Mouse (Mus musculus) lung, adult 2 months (tissue): Measurements from ENCODE around the gene B3gnt6. TPM values are rescaled to one million over a fixed set of nuclear protein-coding genes. Genes with fewer than 3 reads are reported as not detected.

Experiments
- DNase-seq: peaks from one replicate; pipeline ENCODE4 v3.0.0; 2022
- H3K4me1 ChIP-seq: fragments of 200-500 bp; 2 replicates; pipeline ENCODE4 v1.6.1; 2011; ENCODE audit warnings: low read length; ENCODE audit not compliant: control insufficient read depth, insufficient read depth
- H3K4me3 ChIP-seq: fragments of 200-500 bp; replicated peaks from 2 replicates; pipeline ENCODE3; 2011; ENCODE audit warnings: low read depth, mild to moderate bottlenecking, control low read depth, low read length; ENCODE audit errors: extremely low read depth
- CTCF ChIP-seq: fragments of 200-500 bp; IDR thresholded peaks from 2 replicates; pipeline ENCODE4 v1.5.1; 2011; ENCODE audit warnings: mild to moderate bottlenecking, low read length, control low read depth; ENCODE audit not compliant: insufficient read depth
- POLR2A ChIP-seq: fragments of 200-500 bp; IDR thresholded peaks from 2 replicates; pipeline ENCODE4 v1.6.1; 2011; ENCODE audit warnings: low read depth, mild to moderate bottlenecking, control low read depth, low read length, borderline replicate concordance; ENCODE audit errors: extremely low read depth
- WGBS: fragments of 180-500 bp; shearing (Covaris S2); methylation state at CpG from one replicate; pipeline ENCODE4 v1.1.7; 2018; 5-methylcytosine and 5-hydroxymethylcytosine counted together
- polyA plus RNA-seq: library from polyadenylated mRNA; depleted of rRNA; stranded (reverse); fragments of >200 nt; gene quantifications from 2 replicates; pipeline ENCODE4 v1.2.3, GENCODE M21; 2012; rRNA removed

B3gnt6 gene
- polyA plus RNA-seq, 1 experiment: 1.5 TPM

DNA sequence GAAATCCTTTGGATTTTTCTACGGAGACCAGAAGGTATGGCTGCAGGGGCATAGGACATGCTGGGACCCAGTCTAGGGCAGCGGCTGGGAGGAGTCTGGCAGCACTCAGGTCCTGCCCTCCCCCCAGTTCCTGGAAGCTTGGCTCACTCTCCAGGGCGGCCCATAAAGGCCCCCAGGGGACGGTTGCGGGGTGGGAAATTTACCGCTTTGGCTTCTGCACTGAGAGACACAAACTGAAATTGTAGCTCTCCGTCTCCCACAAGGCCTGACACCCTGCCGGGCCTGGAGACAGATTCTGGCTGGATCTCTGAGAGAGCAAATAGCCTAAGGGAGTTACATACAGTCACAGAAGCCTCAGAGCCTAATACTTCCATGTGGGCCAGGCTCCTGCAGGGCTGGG lies 46.9 kb downstream of the B3gnt6 start:
- TF ChIP-seq CTCF (no peak), POLR2A (no peak)
- 66% methylated on average over 8 of the region's 8 CpGs for WGBS
- Histone ChIP-seq H3K4me1 (peaks cover 12% of the 10 kb centered on the region), H3K4me3 (no peak overlapping the region)
- no peak for DNase-seq

DNA sequence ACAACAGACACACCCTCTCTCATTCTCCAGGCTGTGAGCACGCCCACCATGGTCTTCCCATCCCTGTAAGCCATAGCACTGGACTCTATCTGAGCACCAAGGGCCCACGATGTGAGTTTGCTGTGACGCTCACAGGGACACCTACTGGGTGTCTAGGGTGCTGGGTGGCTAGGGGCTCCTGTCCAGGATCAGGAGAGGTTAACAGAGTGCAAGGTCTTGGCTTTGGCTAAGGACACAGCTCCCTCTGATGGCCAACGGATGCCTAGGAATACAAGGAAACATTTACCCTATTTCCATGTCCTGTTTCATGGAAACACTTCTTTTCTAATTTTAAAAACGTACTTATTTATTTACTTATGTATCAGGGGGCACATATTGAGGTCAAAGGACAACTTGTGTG lies 48.8 kb downstream of the B3gnt6 start:
- TF ChIP-seq POLR2A (no peak), CTCF (no peak)
- 56% methylated on average over 5 of the region's 5 CpGs for WGBS
- DNase-seq: no peak
- Histone ChIP-seq H3K4me3 (no peak overlapping the region), H3K4me1 (no peaks in the 10 kb centered on the region)

DNA sequence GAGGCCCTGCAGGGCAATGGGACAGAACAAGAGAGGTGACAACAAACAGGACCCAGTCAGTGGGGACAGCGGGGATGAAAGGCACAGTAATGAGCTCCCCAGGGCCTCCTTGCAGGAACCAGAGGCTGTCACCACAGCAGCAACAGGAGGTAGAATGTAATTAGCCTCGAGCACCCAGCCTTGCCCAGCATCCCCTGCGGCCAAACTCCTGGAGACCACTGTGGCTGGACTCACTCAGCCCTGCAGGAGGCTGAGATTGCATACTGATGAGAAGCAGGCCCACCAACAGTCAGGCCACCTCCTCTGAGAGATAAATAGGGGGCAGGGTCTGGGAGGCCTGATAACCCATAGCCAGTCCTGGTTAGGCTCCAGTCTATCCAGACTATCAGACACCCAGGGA lies 49.5 kb downstream of the B3gnt6 start:
- Histone ChIP-seq H3K4me3 (no peak overlapping the region), H3K4me1 (no peaks in the 10 kb centered on the region)
- no peak for TF ChIP-seq POLR2A
- no peak for TF ChIP-seq CTCF
- DNase-seq: no peak
- WGBS: 74% methylated on average over 3 of the region's 3 CpGs

DNA sequence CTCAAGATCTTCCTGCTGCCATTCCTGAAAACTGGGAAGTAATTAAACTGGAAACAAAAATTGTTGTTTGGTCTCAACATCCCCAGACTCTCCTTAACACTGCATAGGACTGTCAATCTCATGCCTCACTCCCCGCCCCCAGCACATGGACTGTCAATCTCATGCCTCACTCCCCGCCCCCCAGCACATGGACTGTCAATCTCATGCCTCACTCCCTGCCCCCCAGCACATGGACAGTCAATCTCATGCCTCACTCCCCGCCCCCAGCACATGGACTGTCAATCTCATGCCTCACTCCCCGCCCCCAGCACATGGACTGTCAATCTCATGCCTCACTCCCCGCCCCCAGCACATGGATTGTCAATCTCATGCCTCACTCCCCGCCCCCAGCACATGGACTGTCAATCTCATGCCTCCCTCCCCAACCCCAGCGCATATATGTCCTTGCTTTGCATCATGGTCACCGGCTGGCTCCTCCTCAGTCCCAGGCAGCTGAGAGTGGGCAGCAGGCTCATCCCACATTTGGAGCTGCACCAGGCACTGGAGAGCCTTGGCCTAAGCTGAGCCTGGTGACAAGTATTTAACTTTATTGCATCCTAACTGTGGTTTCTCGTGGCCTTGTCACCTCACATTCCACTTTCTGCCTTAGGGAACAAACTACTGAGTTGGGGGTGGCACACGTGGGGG lies 50.4 kb downstream of the B3gnt6 start:
- TF ChIP-seq CTCF: no peak
- no peak for TF ChIP-seq POLR2A
- no peaks in the 10 kb centered on the region for H3K4me1 ChIP-seq
- DNase-seq: no peak
- WGBS: 82% methylated on average over 10 of the region's 10 CpGs
- no peak overlapping the region for H3K4me3 ChIP-seq

DNA sequence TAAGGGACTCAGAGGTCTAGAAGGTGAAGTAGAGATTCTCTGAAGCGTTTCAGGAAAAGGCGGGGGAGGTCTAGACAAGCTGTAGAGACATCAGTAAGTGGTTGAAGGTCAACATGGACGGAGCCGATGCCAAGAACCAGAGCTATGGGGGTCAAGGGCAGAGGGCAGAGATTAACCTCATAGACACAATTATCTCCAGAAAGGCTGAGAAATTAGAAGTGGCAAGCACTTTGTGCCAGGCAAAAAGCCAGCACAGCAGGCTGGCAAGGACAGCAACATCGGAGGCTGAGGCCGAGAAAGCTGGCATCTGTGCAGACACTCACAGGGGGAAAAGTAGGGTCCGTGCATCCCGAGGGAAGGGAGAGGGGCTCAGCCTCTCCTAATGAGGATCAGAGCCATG lies 51.5 kb downstream of the B3gnt6 start:
- 67% methylated on average over 8 of the region's 8 CpGs for WGBS

DNA sequence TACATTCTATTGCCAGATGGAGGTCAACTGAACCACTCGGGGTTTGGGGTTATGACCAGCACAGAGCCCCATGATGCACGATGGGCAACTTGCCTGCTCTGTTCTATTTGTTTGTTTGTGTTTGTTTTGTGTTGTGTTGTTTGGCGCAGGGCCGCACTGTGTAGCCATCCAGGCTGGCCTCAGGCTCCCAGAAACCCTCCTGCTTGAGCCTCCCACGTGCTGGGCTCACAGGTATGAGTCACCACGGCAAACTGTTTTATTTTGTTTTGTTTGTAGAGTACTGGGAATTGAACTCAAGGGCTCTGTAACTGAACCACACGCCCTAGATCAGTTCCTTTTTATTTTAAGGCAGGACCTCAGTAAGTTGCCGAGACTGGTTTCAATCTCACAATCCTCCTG lies 52.8 kb downstream of the B3gnt6 start:
- H3K4me3 ChIP-seq: no peak overlapping the region
- 61% methylated on average over 8 of the region's 8 CpGs for WGBS
- H3K4me1 ChIP-seq: no peaks in the 10 kb centered on the region
- DNase-seq: no peak
- no peak for TF ChIP-seq CTCF
- TF ChIP-seq POLR2A: no peak

More for the DNA sequence above, 51.5 kb downstream of the B3gnt6 start:
- TF ChIP-seq CTCF: no peak
- no peak for TF ChIP-seq POLR2A
- no peak for DNase-seq
- no peaks in the 10 kb centered on the region for H3K4me1 ChIP-seq
- H3K4me3 ChIP-seq: no peak overlapping the region

DNA sequence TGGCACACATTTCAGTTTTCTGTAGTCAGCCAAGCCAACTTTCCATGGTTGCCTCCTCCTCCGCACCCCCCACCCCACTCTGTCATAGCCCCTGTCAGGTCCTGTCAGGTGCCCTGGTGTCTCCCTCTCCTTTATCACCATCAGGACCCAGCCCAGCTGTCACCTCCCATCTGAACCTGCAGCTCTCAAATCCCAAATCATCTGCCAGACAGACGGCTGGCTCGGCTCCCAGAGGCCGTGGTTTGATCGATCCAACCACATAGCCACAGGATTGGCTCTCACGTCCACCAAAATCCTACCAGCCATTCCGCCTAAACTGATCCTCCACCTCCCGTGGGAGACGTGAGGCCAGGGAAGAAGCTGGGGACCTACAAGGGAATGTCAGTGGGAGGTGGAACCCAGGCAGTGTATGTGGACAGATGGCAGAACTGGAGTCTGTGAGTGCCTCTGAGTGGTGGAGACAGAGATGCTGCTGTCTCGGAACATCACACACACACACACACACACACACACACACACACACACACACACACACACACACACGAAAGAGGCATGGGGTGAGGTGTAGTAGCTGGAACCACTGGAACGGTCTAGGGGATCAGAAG lies 53.3 kb downstream of the B3gnt6 start:
- Histone ChIP-seq H3K4me1 (no peaks in the 10 kb centered on the region), H3K4me3 (no peak overlapping the region)
- no peak for TF ChIP-seq POLR2A
- TF ChIP-seq CTCF: no peak
- no peak for DNase-seq
- 77% methylated on average over 12 of the region's 12 CpGs for WGBS

DNA sequence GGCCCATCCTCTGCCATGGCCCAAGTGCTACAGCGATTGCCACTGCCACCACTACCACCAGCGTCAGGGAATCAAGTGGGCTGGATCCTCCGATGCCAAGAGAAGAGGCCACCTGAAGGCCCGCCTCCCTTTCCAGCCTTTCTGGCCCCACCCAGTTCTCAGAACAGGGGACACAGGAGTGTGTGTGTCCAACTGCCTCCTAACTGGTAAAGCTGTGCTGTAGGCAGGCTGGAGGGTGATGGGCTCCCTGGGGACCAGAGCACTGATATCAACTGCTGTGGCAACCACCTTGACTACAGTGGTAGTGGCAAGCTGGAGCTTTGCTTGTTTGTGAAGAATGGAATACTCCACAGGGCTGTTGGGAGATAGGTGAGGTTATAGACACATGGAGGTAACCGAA lies 53.9 kb downstream of the B3gnt6 start, which contains the start of gene Omp:
Omp (minus strand) TSS at position 101 of the 400 bp plus-strand sequence.
- TF ChIP-seq POLR2A (no peak), CTCF (no peak)
- no peak for DNase-seq
- H3K4me1 ChIP-seq: no peaks in the 10 kb centered on the region
- whole genome bisulfite sequencing: 85% methylated on average over 5 of the region's 5 CpGs
- H3K4me3 ChIP-seq: no peak within 1 kb of the TSS

DNA sequence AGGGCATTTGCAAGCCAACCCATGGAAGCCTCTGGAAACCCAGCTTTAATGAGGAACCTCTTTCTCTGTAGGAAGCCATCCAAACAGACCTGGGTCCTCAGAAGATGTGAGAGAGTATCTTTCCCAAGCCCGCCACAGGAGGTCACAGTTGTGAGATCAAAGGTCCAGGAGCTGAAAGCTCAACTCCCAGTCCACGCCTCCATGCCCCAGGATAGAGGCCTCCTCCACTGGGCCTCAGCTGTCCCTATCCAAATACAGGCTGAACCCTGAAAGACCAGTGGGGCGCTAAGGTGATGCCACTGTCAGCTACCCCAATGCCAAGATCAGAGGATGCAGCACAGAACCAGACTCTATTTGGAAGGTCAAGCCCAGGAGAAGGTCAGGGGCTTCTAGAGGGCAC lies 56.6 kb downstream of the B3gnt6 start:
- H3K4me3 ChIP-seq: no peak overlapping the region
- 95% methylated on average over 3 of the region's 3 CpGs for WGBS
- no peaks in the 10 kb centered on the region for H3K4me1 ChIP-seq
- DNase-seq: no peak
- TF ChIP-seq POLR2A (no peak), CTCF (no peak)

Other genes starting within 250 kb of the B3gnt6 start
- 26.4 and 30.8 TPM in 2 replicates for gene Myo7a, start 80.0 kb downstream of the B3gnt6 start, polyA plus RNA-seq
- 0.26 and 0.32 TPM in 2 replicates for gene Omp, start 54.0 kb downstream of the B3gnt6 start, polyA plus RNA-seq
- gene Capn5, start 21.2 kb downstream of the B3gnt6 start, polyA plus RNA-seq: 19.0 and 22.2 TPM in 2 replicates
- gene Acer3, start 121.7 kb upstream of the B3gnt6 start, polyA plus RNA-seq: 22.0 and 22.6 TPM in 2 replicates
- 22.0 and 29.3 TPM in 2 replicates for gene Tsku, start 161.8 kb upstream of the B3gnt6 start, polyA plus RNA-seq
- 0.04 TPM in 1 of 2 replicates, not detected in the other for gene Gucy2d, start 240.9 kb upstream of the B3gnt6 start, polyA plus RNA-seq